Mouse (Mus musculus) cerebellum, adult 18-20 months (tissue): Measurements from ENCODE around the gene Mlh1.

Experiments used
- DNase-seq, 2 experiments: peaks; one replicate each; pipeline ENCODE4 v3.0.0; 2021

Mlh1 gene

GRCm38 (mm10) chr9:111285676-111286075, 14.1 kb upstream of the Mlh1 start:
- DNase-seq: no peak

GRCm38 (mm10) chr9:111285061-111285460, 13.5 kb upstream of the Mlh1 start:
- DNase-seq: no peak

GRCm38 (mm10) chr9:111275156-111275555, 3.6 kb upstream of the Mlh1 start:
- no peak for DNase-seq

- DNase-seq: no peak
Observed at GRCm38 (mm10) chr9:111273958-111274357, 2.4 kb upstream of the Mlh1 start.

GRCm38 (mm10) chr9:111272996-111273785, 1.6 kb upstream of the Mlh1 start:
- DNase-seq: no peak

GRCm38 (mm10) chr9:111272356-111272755, 765 bp upstream of the Mlh1 start:
- DNase-seq: no peak

- DNase-seq: no peak
Observed at GRCm38 (mm10) chr9:111271056-111271433, 546 bp downstream of the Mlh1 start.

- DNase-seq: no peak
Observed at GRCm38 (mm10) chr9:111270606-111271005, 985 bp downstream of the Mlh1 start.

- DNase-seq: no peak
Observed at GRCm38 (mm10) chr9:111267998-111268397, 3.6 kb downstream of the Mlh1 start.

- DNase-seq: no peak
Observed at GRCm38 (mm10) chr9:111261356-111261755, 10.2 kb downstream of the Mlh1 start.

- DNase-seq: no peak
Observed at GRCm38 (mm10) chr9:111260360-111260985, 11.1 kb downstream of the Mlh1 start.

- no peak for DNase-seq
Observed at GRCm38 (mm10) chr9:111252161-111252869, 19.3 kb downstream of the Mlh1 start.

- no peak for DNase-seq
Observed at GRCm38 (mm10) chr9:111247682-111248246, 23.8 kb downstream of the Mlh1 start.

GRCm38 (mm10) chr9:111245546-111245945, 26.0 kb downstream of the Mlh1 start:
- no peak for DNase-seq

GRCm38 (mm10) chr9:111243384-111243783, 28.2 kb downstream of the Mlh1 start:
- DNase-seq: no peak

GRCm38 (mm10) chr9:111239821-111240220, 31.8 kb downstream of the Mlh1 start:
- no peak for DNase-seq

GRCm38 (mm10) chr9:111237726-111238125, 33.9 kb downstream of the Mlh1 start:
- DNase-seq: no peak

GRCm38 (mm10) chr9:111234701-111235100, 36.9 kb downstream of the Mlh1 start:
- DNase-seq: no peak

GRCm38 (mm10) chr9:111228446-111228845, 43.1 kb downstream of the Mlh1 start:
- DNase-seq: no peak

GRCm38 (mm10) chr9:111223406-111223805, 48.2 kb downstream of the Mlh1 start:
- DNase-seq: no peak

GRCm38 (mm10) chr9:111221580-111221979, 50.0 kb downstream of the Mlh1 start:
- no peak for DNase-seq

- no peak for DNase-seq
Observed at GRCm38 (mm10) chr9:111220551-111221080, 51.0 kb downstream of the Mlh1 start.

- no peak for DNase-seq
Observed at GRCm38 (mm10) chr9:111216424-111216823, 55.2 kb downstream of the Mlh1 start.
